ENCODE assay signal across 9 mouse cellular contexts in genomic region chr14:51915030-51915429, GRCm38 (mm10). TPM values are rescaled to one million over a fixed set of nuclear protein-coding genes. Genes with fewer than 3 reads are reported as not detected.
DNase-seq lines count a peak whose midpoint lies in the region; ATAC-seq and TF ChIP-seq lines count a peak whose summit lies in the region.
"Had no signal": no experiment of that assay in that cellular context is flagged by ENCODE, and none has a peak within 500 bp of the region (broad histone marks: within the 10 kb centered on the region; RNA-seq: fewer than 3 reads in every experiment).

No protein-coding gene starts in this region.

- intact Hi-C loops in left cerebral cortex, postnatal 36 days (cut with DNase I), result no loop called here

- no peak for TF ChIP-seq CTCF in liver, postnatal 0 days (IDR thresholded peaks at IDR 0.05; ENCODE audit: low read depth)
- TF ChIP-seq CTCF in midbrain, postnatal 0 days (IDR thresholded peaks at IDR 0.05), result no peak

- H3K27me3 ChIP-seq in liver, postnatal 0 days (ENCODE audit: insufficient read depth, low read length), result peaks cover 4% of the 10 kb centered on the region; the same call in 1 of the 2 replicates
- no peaks in the 10 kb centered on the region; the same call in 1 of the 2 replicates for H3K27me3 ChIP-seq in midbrain, postnatal 0 days (ENCODE audit: insufficient read depth, low read length)

- no peak overlapping the region for H3K4me3 ChIP-seq in liver, postnatal 0 days (ENCODE audit: low read depth, low read length)
- H3K4me3 ChIP-seq in midbrain, postnatal 0 days (ENCODE audit: low read depth, low read length), result no peak overlapping the region

- no peak for ATAC-seq in liver, postnatal 0 days
- ATAC-seq in midbrain, postnatal 0 days (ENCODE audit: low FRiP score), result no peak

- peak overlapping the region; percentile 92 for H3K27ac ChIP-seq in liver, postnatal 0 days (ENCODE audit: low read depth)
- H3K27ac ChIP-seq in midbrain, postnatal 0 days (ENCODE audit: low read depth, low read length), result peak overlapping the region; percentile 65

- no peak overlapping the region for H3K9ac ChIP-seq in liver, postnatal 0 days (replicated peaks)
- H3K9ac ChIP-seq in midbrain, postnatal 0 days (replicated peaks; ENCODE audit: low read length, poor library complexity, severe bottlenecking), result no peak overlapping the region

- H3K4me1 ChIP-seq in liver, postnatal 0 days (ENCODE audit: insufficient read depth), result peaks cover 27% of the 10 kb centered on the region
- H3K4me1 ChIP-seq in midbrain, postnatal 0 days (ENCODE audit: insufficient read depth, low read length), result no peaks in the 10 kb centered on the region; the same call in 1 of the 2 replicates

- H3K9me3 ChIP-seq in liver, postnatal 0 days (ENCODE audit: low read length), result no peaks in the 10 kb centered on the region
- no peaks in the 10 kb centered on the region for H3K9me3 ChIP-seq in midbrain, postnatal 0 days (ENCODE audit: low read length)

- peaks cover 6% of the 10 kb centered on the region; the same call in 1 of the 2 replicates for H3K36me3 ChIP-seq in liver, postnatal 0 days (replicated peaks; ENCODE audit: insufficient read depth, low read length)
- H3K36me3 ChIP-seq in midbrain, postnatal 0 days (ENCODE audit: insufficient read depth, low read length), result no peaks in the 10 kb centered on the region; the same call in 1 of the 2 replicates

- DNase-seq in adrenal gland, adult (ENCODE audit: inconsistent age in 2 of 2, low spot score in 1 of 2), result peak; percentile 35 to 78
- DNase-seq in adrenal gland, postnatal 10 days, result no peak
- DNase-seq in liver, postnatal 0 days, result no peak
- no peak for DNase-seq in liver
- DNase-seq in heart, adult 9 months (ENCODE audit: low spot score in 2 of 2), result peak; percentile 59 to 63
- no peak for DNase-seq in midbrain, postnatal 0 days (ENCODE audit: low spot score)
- DNase-seq in kidney, adult 18-20 months, result no peak
- DNase-seq in left cerebral cortex, postnatal 36 days (ENCODE audit: low spot score in 2 of 2), result no peak

- no peak for TF ChIP-seq EP300 in liver, postnatal 0 days (IDR thresholded peaks at IDR 0.05; ENCODE audit: low read depth)

- 10% methylated on average over 3 of the region's 3 CpGs for WGBS in liver, postnatal 0 days (ENCODE audit: insufficient replicate concordance)
- WGBS in midbrain, postnatal 0 days, result 23% methylated on average over 3 of the region's 3 CpGs

- H3K4me2 ChIP-seq in liver, postnatal 0 days (ENCODE audit: low read depth, low read length), result no peak overlapping the region
- no peak overlapping the region for H3K4me2 ChIP-seq in midbrain, postnatal 0 days (ENCODE audit: low read depth, low read length, poor library complexity, severe bottlenecking)

RNA-seq across cellular contexts. Expression of gene Ndrg2, which starts 1.1 kb away (rescaled TPM):
- total RNA-seq in adrenal gland, postnatal 10 days (2021), result 100 to 1,000 TPM; 337 to 338 TPM
- 346 and 352 TPM in 2 replicates for polyA plus RNA-seq in liver, postnatal 0 days (2015; fragmentation: Nextera tagmentation; extraction: Ambion mirVana)
- 403 and 449 TPM in 2 replicates for total RNA-seq in midbrain, postnatal 0 days (2014; rRNA removed)
- polyA plus RNA-seq in midbrain, postnatal 0 days (2015; fragmentation: Nextera tagmentation; extraction: Ambion mirVana), result 356 and 413 TPM in 2 replicates
- 100 to 1,000 TPM; 753 to 795 TPM for total RNA-seq in left cerebral cortex, postnatal 36 days (2021)

RNA-seq across cellular contexts. Expression of gene Tppp2, which starts 3.2 kb away (rescaled TPM):
- not detected for total RNA-seq in adrenal gland, postnatal 10 days (2021)
- polyA plus RNA-seq in liver, postnatal 0 days (2015; fragmentation: Nextera tagmentation; extraction: Ambion mirVana), result not detected in 2 replicates
- not detected in 2 replicates for total RNA-seq in midbrain, postnatal 0 days (2014; rRNA removed)
- not detected in 2 replicates for polyA plus RNA-seq in midbrain, postnatal 0 days (2015; fragmentation: Nextera tagmentation; extraction: Ambion mirVana)
- not detected for total RNA-seq in left cerebral cortex, postnatal 36 days (2021)
- polyA plus RNA-seq: embryonic facial prominence, embryonic 11.5 days had no signal

RNA-seq across cellular contexts. Expression of gene Rnase13, which starts 7.5 kb away (rescaled TPM):
- not detected for total RNA-seq in adrenal gland, postnatal 10 days (2021)
- not detected in 2 replicates for polyA plus RNA-seq in liver, postnatal 0 days (2015; fragmentation: Nextera tagmentation; extraction: Ambion mirVana)
- not detected in 2 replicates for total RNA-seq in midbrain, postnatal 0 days (2014; rRNA removed)
- polyA plus RNA-seq in midbrain, postnatal 0 days (2015; fragmentation: Nextera tagmentation; extraction: Ambion mirVana), result 0.11 TPM in 1 of 2 replicates, not detected in the other
- total RNA-seq in left cerebral cortex, postnatal 36 days (2021), result not detected
- polyA plus RNA-seq: embryonic facial prominence, embryonic 11.5 days had no signal

RNA-seq across cellular contexts. Expression of gene Slc39a2, which starts 22.3 kb away (rescaled TPM):
- under 1 TPM; 0.24 to 0.97 TPM for total RNA-seq in adrenal gland, postnatal 10 days (2021)
- 0.06 and 0.07 TPM in 2 replicates for polyA plus RNA-seq in liver, postnatal 0 days (2015; fragmentation: Nextera tagmentation; extraction: Ambion mirVana)
- 2.7 and 3.2 TPM in 2 replicates for total RNA-seq in midbrain, postnatal 0 days (2014; rRNA removed)
- polyA plus RNA-seq in midbrain, postnatal 0 days (2015; fragmentation: Nextera tagmentation; extraction: Ambion mirVana), result 0.70 and 0.84 TPM in 2 replicates
- 1 to 10 TPM; 2.6 to 8.1 TPM for total RNA-seq in left cerebral cortex, postnatal 36 days (2021)

RNA-seq across cellular contexts. Expression of gene Mettl17, which starts 30.4 kb away (rescaled TPM):
- 10 to 100 TPM; 29.5 to 34.7 TPM for total RNA-seq in adrenal gland, postnatal 10 days (2021)
- 9.4 and 10.8 TPM in 2 replicates for polyA plus RNA-seq in liver, postnatal 0 days (2015; fragmentation: Nextera tagmentation; extraction: Ambion mirVana)
- total RNA-seq in midbrain, postnatal 0 days (2014; rRNA removed), result 68.2 and 71.6 TPM in 2 replicates
- polyA plus RNA-seq in midbrain, postnatal 0 days (2015; fragmentation: Nextera tagmentation; extraction: Ambion mirVana), result 70.3 and 91.4 TPM in 2 replicates
- 10 to 100 TPM; 23.6 to 45.2 TPM for total RNA-seq in left cerebral cortex, postnatal 36 days (2021)

Comparison
In these comparisons a context has a peak if more than half of its experiments do, and no peak if none do; other contexts are left out.
1. DNase-seq: peak in adrenal gland, adult (2 of 2) and heart, adult 9 months (2 of 2); none in adrenal gland, postnatal 10 days (single experiment), liver, postnatal 0 days (single experiment), liver (single experiment), midbrain, postnatal 0 days (single experiment), kidney, adult 18-20 months (single experiment) and left cerebral cortex, postnatal 36 days (0 of 2).